Mouse (Mus musculus): ENCODE measurements around the gene Avpr2.

GRCm38 (mm10) chrX:73867256-73867655 is 24.6 kb upstream of the Avpr2 start:
- TF ChIP-seq NANOG (IDR thresholded peaks at IDR 0.05; ENCODE audit: borderline replicate concordance, low read length) (no peak), CTCF (conservative IDR thresholded peaks at IDR 0.05; ENCODE audit: low read length) (no peak)

All from E14TG2a.4 (cell line).